Mouse (Mus musculus) kidney, postnatal 25 days (tissue): ENCODE results near the gene Vhl.
"Not testable (repeated sequence)": the region's sequence is repeated elsewhere in the genome, so short reads cannot be mapped to it uniquely, and the experiment has no call there.

ENCODE experiments used
- DNase-seq, 2 experiments: peaks; one replicate each; pipeline ENCODE4 v3.0.0; 2021; ENCODE audit warnings: mixed read lengths in 2 of 2

The Vhl gene

GRCm38 (mm10) chr6:113661353-113662241, 37.8 kb downstream of the Vhl start:
- DNase-seq: peak; percentile 90 to 94

- no peak for DNase-seq
These were observed 39.4 kb downstream of the Vhl start for GRCm38 (mm10) chr6:113662964-113663700.

- DNase-seq: no peak
These were observed 40.5 kb downstream of the Vhl start for GRCm38 (mm10) chr6:113664305-113664704.

- DNase-seq: no peak
These were observed 43.9 kb downstream of the Vhl start for GRCm38 (mm10) chr6:113667611-113668122.

GRCm38 (mm10) chr6:113668287-113669154, 44.8 kb downstream of the Vhl start:
- peak; percentile 45 to 78 for DNase-seq

- no peak for DNase-seq
These were observed 46.1 kb downstream of the Vhl start for GRCm38 (mm10) chr6:113669821-113670220.

GRCm38 (mm10) chr6:113672029-113672428, 48.3 kb downstream of the Vhl start:
- not testable (repeated sequence) for DNase-seq

- no peak for DNase-seq
These were observed 49.2 kb downstream of the Vhl start for GRCm38 (mm10) chr6:113672989-113673388.

- no peak for DNase-seq
These were observed 51.5 kb downstream of the Vhl start for GRCm38 (mm10) chr6:113675234-113675633.

- no peak for DNase-seq
These were observed 52.2 kb downstream of the Vhl start for GRCm38 (mm10) chr6:113675991-113676390.

GRCm38 (mm10) chr6:113677070-113677734, 53.4 kb downstream of the Vhl start:
- peak; percentile 54 to 79 for DNase-seq

GRCm38 (mm10) chr6:113678246-113679012, 54.7 kb downstream of the Vhl start:
- DNase-seq: no peak

GRCm38 (mm10) chr6:113679993-113680566, 56.3 kb downstream of the Vhl start:
- no peak for DNase-seq
